Mouse (Mus musculus): Measurements from ENCODE around the gene Eef1a2. TPM values are rescaled to one million over a fixed set of nuclear protein-coding genes. Genes with fewer than 3 reads are reported as not detected.

Gene Eef1a2
- total RNA-seq, 1 experiment from 2014 or later, result not detected

DNA sequence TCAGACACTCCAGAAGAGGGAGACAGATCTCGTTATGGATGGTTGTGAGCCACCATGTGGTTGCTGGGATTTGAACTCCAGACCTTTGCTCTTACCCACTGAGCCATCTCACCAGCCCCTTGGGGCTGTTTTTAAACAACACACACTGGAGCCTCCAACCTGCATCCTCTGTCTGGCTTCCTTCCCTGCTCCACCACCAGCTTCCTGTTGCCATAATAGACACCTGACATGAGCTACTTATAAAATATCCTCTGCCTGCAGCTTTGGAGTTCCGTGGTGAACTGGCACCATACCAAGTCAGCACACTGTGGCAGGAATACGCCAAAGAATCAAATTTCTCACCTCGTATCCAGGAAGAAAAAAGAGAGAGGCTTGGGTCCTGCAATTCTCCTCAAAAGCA is 4.0 kb upstream of the Eef1a2 start:
- no peak for ATAC-seq (replicated peaks; ENCODE audit: insufficient number of reproducible peaks, low FRiP score, low TSS enrichment, poor library complexity, severe bottlenecking)

DNA sequence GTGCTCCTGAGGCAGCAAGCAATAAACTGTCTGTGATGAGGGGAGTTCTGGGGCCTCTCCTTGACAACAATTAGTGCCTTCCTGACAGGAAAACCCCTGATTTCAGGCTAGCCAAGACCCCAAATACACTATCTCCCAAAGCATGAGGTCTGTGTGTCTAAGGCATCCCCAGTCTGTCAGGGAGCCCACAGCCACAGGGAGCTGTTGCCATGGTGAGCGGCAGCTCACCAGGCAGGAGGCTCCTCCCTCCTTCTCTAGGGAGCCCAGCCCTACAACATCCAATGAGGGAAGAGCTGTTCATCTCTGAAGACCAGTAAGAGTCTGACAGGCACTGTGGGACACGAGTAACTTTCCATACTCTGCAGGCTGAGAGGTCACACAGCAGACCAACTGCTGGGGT is 3.0 kb upstream of the Eef1a2 start:
- no peak for ATAC-seq (replicated peaks; ENCODE audit: insufficient number of reproducible peaks, low FRiP score, low TSS enrichment, poor library complexity, severe bottlenecking)

DNA sequence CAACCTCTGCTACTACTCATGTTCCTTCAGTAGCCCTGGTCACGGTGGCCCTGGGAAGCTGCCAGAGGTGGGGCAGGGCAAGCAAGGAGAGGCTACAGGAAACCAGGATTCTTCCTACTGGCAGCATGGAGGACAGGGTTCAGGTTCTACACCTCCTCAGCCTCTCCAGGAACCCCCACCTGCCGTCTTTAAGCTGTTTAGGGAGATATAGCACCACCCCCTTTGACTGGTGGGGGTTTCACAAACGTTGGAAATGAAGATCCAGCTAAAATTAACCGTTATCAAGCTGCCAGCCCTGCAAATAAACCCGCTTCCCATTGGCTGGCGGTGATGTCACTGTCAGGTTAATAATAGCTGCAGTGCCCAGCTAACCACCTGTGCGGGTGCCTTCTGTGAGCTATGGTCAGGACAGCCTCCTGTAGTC is 2.3 kb upstream of the Eef1a2 start:
- ATAC-seq (replicated peaks; ENCODE audit: insufficient number of reproducible peaks, low FRiP score, low TSS enrichment, poor library complexity, severe bottlenecking), result no peak

DNA sequence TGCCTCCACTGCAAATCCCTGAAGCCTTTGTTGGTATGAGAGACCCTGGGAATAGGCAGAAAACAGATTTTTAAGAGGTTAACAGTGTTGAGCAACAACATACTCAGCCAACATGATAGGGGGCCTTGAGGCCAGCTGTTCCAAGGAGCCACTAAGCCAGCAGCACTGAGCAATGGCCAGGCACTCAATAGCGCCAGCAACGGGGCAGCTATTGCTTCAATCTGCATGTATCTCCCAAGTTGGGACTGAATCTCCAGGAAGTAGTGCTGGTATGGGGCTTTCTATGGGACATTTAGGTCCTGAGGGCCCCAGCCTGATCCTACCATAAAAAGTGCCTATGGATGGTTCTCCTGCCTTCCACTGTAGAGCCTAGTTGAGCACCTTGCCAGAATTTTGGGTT is 1.7 kb upstream of the Eef1a2 start:
- no peak for ATAC-seq (replicated peaks; ENCODE audit: insufficient number of reproducible peaks, low FRiP score, low TSS enrichment, poor library complexity, severe bottlenecking)

DNA sequence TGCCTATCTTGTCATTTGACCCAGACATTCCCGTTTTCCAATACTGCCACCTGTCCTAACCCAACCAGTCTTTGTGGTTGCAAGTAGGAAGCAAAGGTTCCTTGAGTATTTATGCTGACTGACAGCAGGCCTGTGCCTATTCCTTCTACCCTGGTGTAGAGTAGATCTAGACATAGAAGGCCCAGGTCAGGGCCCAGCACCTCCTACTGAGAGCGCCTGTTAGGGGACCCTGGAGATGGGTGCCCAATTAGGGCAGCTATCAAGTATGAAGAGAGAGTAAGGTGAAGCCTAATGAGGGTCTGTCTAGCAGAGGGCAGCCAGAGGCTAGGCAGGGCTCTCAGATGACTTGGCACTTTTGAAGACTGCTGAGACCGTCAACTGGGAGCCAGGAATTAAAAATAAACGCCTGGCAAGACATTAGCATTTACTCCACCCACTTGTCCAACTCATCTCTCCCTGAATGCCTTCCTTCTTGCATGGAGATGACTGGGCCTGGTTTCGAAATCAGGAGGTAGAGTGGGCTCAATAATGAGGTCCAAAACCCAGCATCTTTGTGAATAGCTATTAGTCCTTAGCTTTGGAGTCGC is 995 bp upstream of the Eef1a2 start:
- ATAC-seq (replicated peaks; ENCODE audit: insufficient number of reproducible peaks, low FRiP score, low TSS enrichment, poor library complexity, severe bottlenecking), result no peak

DNA sequence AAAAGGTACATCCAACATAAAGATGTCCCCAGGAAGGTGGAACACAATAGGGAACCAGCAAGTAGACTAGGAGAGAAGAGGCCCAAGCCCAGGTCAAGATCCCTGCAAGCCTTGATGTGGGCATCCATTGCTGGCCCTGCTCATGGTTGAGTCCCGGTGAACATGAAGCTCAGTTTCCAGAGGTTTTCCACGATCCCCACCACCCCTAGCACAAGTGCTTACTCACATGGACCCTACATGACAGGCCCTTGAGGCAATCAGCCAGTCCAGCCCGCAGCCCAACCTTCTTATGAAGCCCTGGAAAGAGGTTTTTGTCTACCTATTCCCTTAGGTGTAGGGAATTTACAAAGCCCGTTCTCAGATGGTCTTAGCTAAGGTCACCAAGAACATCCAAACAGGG is 366 bp upstream of the Eef1a2 start:
- ATAC-seq (replicated peaks; ENCODE audit: insufficient number of reproducible peaks, low FRiP score, low TSS enrichment, poor library complexity, severe bottlenecking), result no peak

DNA sequence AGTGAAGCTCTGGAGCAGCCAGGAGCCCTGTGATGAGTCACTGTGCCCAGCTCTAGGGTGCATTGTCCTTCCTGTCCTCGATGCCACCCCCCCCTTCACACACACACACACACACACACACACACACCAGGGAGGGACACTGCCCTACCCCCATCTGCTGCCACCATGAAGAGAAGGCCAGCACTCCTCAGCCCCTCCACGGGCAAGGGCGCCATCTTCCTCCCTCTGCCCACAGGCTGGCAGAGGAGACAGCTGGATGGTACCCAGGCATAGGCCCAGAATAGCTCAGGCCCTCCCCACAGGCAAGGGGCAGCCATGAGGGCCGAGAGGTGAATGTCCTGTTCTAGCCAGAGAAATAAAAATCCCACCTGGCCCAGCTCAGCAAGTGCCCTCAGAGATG is 1.0 kb downstream of the Eef1a2 start:
- ATAC-seq (replicated peaks; ENCODE audit: insufficient number of reproducible peaks, low FRiP score, low TSS enrichment, poor library complexity, severe bottlenecking), result no peak

DNA sequence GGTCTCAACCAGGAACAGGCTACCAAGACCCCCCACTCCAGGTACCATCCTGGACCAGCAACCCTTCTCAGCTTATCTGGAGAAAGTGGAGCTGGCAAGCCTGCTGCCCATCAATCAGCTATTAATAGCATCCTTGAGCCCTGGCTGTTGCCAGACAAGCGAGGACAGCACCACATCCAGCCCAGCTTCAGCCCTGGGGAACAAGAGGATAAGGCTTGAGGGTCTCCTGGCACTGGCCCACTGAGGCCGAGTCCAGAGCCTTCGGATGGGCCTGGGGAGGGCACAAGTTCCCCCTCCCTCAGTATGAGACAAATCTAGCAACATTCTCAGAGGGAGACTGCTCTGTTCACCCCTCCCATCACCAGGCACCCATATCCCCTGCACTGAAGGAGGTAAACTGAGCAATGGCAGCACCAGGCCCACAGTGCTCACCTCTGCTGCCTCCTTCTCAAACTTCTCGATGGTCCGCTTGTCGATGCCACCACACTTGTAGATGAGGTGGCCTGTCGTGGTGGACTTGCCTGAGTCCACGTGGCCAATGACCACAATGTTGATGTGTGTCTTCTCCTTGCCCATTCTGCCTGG is 1.9 kb downstream of the Eef1a2 start:
- no peak for ATAC-seq (replicated peaks; ENCODE audit: insufficient number of reproducible peaks, low FRiP score, low TSS enrichment, poor library complexity, severe bottlenecking)

DNA sequence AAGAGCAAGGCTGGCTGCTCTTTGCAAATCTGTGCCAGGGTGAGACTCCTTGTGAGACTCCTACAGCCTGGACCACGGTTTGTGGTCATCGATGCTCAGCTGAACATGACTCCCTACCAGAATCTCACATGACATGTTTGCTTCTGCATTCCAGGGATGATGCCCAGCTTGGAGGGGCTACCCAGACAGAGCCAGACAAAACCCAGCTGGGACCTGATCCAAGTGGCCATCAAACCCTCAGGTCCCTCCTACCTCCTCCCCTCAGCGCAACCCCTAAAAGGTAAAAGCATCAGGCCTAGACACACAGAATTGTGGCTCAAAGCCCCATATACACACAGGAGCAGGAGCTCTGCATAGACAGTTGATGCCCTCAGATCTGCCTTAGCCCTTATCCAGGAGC is 2.5 kb downstream of the Eef1a2 start:
- no peak for ATAC-seq (replicated peaks; ENCODE audit: insufficient number of reproducible peaks, low FRiP score, low TSS enrichment, poor library complexity, severe bottlenecking)

DNA sequence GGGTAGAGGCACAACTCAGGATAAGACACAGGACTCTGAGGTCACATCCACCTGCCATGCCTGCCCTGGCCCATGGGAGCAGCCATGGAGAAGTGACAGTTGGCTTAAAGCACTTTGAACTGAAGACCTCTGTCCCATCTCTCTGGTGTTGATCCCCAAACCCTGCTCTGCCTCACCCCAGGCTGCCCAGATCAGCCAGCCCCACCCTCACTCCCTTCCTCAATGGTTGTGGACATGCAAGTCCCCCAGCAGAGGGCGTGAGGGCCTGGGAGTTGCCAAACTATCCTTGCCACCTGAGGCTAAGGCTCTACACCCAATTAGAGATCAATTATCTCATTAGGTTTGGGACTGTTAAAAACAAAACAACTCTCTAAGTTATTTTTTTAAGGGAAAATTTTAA is 3.0 kb downstream of the Eef1a2 start:
- ATAC-seq (replicated peaks; ENCODE audit: insufficient number of reproducible peaks, low FRiP score, low TSS enrichment, poor library complexity, severe bottlenecking), result no peak

DNA sequence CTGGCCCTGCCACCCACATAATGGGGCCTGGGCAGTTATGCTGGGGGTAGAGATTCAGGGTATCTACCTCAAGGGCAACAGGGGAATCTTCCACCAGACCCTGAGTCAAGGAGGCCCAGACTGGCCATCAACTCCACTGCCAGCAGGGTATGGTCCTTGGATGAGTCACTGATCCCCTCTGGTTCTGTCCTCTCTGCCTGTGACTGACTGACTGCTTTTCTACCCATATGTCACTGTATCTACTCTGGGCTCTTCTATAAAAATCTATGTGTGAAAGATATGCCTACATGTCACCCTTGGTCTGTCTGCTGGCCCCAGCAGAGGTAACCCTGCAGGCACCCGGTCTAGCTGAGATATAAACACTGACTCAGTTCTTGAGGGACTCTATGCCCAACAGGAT is 3.7 kb downstream of the Eef1a2 start:
- ATAC-seq (replicated peaks; ENCODE audit: insufficient number of reproducible peaks, low FRiP score, low TSS enrichment, poor library complexity, severe bottlenecking), result no peak

DNA sequence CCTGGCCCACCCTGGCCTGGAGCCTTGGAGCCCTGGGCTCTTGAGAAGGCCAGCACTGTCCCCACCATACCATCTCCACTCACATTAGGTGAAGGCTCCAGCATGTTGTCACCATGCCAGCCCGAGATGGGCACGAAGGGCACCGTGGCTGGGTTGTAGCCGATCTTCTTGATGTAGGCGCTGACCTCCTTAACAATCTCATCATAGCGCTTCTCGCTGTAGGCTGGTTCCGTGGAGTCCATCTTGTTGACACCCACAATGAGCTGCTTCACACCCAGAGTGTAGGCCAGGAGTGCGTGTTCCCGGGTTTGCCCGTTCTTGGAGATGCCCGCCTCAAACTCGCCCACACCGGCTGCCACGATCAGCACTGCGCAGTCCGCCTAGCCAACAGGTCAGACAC is 4.1 kb downstream of the Eef1a2 start:
- ATAC-seq (replicated peaks; ENCODE audit: insufficient number of reproducible peaks, low FRiP score, low TSS enrichment, poor library complexity, severe bottlenecking), result no peak

DNA sequence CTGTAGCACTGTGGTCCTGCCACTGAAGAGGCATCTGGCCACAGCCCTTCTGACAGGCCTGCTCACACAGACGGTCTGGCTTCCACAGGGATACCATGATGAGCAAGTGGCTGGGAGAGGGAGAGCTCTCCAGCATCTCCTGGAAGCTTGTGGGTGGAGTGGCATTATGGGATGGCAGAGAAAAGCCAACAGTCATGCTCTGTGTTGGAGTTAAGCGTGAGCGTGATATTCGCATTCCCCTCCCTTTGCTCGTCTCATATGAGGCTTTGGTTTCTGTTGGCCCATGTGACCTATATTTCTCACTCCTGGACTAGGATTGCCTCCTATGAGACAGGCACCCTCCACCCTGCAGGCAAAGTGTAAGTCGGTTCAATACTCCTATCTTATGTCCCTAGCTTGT is 6.5 kb downstream of the Eef1a2 start:
- no peak for ATAC-seq (replicated peaks; ENCODE audit: insufficient number of reproducible peaks, low FRiP score, low TSS enrichment, poor library complexity, severe bottlenecking)

DNA sequence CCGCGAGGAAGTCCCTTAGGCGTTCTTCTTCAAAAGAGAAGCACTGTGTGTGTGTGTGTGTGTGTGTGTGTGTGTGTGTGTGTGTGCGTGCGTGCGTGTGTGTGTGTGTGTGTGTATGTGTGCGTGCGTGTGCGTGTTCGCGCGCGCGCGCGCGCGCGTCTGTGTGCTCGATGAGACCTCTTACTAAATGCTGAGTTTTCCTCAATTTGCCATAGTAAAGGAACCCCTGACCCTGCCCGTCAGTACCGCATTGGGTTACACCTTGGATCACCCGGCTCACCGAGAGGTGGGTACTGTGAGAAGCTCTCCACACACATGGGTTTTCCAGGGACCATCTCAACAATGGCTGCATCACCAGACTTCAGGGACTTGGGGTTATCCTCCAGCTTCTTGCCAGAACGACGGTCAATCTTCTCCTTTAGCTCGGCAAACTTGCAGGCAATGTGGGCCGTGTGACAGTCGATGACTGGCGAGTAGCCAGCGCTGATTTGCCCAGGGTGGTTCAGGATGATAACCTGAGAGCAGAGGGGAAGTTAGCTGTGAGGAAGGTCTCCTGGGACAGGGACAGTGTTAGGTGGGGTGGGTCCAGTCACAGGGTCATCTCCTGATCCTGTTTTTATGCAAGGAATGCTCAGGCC is 8.4 kb downstream of the Eef1a2 start:
- ATAC-seq (replicated peaks; ENCODE audit: insufficient number of reproducible peaks, low FRiP score, low TSS enrichment, poor library complexity, severe bottlenecking), result no peak

DNA sequence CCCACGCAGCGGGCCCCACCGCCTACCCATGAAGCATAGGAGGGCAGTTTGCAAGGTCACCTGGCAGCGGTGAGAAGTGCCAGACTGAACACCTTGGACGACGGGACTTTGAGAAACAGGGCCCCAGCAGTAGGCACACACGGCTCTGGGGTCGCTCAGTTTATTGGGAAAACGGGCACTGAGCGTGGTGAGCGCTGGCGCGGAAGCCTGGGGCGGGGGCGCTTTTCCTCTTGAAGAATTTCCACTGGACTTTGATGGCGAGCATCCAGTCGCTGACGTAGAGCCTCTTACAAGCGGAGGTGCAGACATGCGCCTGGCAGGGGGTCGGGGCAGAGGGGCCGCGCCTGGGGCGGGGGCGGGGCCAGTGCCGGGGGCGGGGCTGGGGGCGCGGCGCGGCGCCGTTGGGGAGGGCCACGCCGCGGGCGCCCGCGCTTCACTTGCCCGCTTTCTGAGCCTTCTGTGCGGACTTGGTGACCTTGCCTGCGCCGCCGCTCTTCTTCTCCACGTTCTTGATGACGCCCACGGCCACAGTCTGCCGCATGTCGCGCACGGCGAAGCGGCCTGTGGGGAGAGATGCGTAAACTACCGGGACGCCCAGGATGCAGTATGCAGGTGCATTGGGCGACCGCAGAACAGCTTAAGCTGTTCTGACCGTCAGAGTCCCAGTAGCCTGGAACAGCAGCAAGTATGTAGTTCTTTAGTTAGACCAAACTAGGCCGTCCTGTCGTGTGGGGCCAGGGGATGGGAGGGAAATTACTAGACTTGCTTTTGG is 9.1 kb downstream of the Eef1a2 start:
- no peak for ATAC-seq (replicated peaks; ENCODE audit: insufficient number of reproducible peaks, low FRiP score, low TSS enrichment, poor library complexity, severe bottlenecking)

DNA sequence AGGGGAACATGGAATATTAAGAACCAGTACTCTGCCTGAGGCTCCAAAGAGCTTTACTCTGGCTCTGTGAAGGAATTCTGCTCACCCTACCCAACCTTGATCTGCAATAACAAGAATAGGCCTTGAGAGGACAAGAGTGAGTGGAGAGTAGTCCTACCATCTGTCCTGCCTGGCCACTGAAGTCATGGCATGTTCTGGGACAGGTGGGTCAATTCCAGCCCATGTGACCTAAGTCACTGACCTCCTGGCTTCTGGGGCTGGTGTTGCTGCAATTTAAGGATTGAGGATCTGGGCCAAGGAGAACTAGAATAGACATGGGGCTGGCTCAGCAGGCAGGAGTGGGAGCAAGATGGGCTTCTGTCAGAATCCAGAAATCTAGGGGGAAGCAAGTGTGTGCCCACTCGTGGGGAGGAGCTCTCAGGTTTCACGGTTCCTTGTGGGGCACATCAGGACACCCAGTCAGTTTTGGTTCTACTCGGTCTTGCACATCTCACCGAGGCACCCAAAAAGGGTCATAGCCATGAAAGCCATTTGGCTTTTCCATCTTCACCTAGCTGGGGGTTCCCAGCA is 9.8 kb downstream of the Eef1a2 start:
- ATAC-seq (replicated peaks; ENCODE audit: insufficient number of reproducible peaks, low FRiP score, low TSS enrichment, poor library complexity, severe bottlenecking), result no peak

DNA sequence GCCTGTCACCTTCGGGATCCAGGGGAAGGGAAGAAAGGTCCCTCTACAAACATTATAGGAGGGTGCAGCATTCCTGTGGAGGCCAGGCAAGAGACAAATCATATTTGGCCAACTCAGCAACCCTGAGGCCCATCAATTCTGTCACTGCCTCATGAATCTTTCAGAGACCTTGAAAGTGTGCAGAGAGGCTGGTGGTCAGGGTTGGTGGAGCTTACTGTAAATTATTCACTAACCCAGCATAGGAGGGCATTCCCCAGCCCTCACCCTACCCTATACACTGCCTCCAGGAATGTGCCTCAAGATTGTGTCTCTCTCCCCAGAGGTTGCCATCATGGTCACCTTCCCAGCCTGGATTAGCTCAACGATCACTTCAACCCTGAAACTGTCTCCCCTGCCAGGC is 12.1 kb downstream of the Eef1a2 start:
- no peak for ATAC-seq (replicated peaks; ENCODE audit: insufficient number of reproducible peaks, low FRiP score, low TSS enrichment, poor library complexity, severe bottlenecking)

DNA sequence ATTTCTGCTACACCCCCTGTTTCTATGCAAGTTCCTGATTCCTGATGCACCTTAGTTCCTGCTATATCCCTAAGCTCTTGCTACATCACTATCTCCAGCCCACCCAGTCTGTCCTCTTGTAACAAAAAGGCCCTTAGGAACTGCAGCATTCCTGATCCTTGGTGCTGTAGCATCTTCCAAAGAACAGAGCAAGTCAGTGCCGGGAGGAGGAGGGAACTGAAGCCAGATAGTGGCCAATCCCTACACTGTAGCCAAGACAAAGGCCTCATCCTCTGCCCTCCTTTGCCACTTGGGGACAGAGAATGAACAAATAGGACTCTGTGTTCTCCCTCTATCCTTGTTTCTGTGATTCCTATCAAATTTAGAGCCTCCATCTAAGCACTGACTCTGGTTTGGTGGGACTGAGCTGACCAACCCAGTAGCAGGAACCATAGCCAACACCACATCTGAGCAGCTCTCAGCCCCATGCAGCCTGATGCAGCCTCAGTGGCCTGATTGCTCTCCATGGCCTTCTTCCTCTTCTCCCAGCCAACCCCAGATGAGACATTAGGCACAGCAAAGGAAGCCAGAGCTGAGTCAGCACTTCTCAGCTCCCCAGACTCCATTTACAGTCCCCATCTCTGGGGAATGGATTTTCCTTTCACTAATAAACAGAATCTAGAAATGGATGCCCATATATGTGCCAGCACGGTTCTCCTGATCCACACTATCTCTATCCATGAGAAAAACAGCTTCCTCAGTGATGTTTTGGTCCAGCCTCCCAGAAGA is 13.1 kb downstream of the Eef1a2 start:
- ATAC-seq (replicated peaks; ENCODE audit: insufficient number of reproducible peaks, low FRiP score, low TSS enrichment, poor library complexity, severe bottlenecking), result no peak

DNA sequence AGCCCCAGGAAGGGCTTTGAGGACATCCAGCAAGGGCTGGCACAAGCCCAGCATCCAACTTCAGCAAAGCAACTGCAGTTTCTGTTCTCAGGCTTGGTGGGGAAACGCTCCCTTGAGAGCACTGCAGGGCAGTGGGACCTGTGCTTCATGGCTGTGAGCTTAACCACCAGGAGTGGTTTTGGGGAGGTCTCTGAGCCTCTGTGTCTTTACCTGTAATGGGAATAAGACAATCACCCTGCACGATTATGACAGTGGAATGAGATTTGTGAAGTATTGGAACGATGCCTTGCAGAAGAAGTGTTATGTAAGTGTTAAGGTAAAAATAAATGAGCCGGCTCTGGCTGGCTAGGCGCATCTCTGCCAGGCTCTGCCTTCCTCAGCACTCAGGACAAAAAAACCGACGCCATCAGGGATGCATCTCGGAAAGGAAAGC is 14.1 kb downstream of the Eef1a2 start:
- no peak for ATAC-seq (replicated peaks; ENCODE audit: insufficient number of reproducible peaks, low FRiP score, low TSS enrichment, poor library complexity, severe bottlenecking)

Data from monocyte, adult 5-6 weeks (primary cell).